Mouse (Mus musculus): ENCODE data around the gene Thoc6. TPM values are rescaled to one million over a fixed set of nuclear protein-coding genes. Genes with fewer than 3 reads are reported as not detected.

Thoc6 gene
- total RNA-seq, 2 experiments from 2014 or later = 12.2 to 12.3 TPM

DNA sequence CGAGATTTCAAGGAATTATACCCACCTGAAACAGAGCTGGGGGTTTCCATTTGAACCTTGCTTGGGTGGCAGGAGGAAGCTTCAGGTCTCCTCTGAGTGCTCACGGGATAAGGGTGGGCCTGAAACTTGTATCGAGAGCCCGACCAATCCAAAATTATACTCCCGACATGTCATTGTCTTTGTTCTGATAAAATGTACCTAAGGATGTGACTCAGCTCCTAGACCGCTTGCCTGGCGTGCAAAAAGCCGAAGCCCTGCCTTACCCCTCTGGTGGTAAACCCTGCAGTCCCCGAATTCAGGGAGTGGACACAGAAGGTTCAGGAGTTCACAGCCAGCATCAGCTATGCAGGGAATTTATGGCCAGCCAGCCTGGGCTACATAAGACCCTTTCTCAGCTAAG is 6.7 kb upstream of the Thoc6 start:
- intact Hi-C loops (cut with DNase I) = no loop called here
- no peak for DNase-seq (ENCODE audit: low spot score)

DNA sequence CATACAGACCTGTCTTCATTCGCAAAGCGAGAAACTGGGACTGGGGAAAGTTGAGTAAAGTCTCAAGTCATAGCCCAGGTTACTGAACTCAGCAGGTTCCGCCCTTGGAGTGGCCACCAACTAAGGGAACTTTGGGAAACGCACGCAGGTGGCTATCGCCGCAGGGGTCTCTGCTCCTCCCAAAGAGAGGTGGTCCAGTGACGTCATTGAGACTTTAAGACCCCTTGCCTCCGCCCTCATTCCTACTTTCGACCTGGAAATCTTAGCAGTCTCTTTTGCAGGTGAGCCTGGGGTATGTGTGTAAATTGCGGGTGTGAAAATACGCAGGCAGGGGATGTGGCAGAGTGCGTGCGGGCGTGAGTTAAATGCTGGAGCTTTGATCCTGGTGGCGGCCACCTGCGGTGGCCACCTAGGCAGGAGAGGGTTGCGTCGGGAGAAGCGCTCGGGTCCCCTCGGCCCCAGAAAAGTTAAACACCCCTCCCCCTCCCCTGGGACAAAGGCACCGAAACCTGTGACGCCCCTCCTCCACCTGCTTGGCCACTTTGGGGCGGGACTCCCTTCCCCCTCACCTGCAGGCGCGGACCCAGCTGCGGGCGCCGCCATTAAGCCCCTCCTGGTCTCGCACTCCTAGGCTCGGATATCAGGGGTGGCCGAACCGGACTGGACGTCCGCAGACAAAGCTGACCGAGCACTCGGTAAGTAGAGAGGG is 5.6 kb upstream of the Thoc6 start, which contains the start of gene Cldn6:
TSS of gene Cldn6 (plus strand) at position 123 of the 709 bp plus-strand sequence.
- no peak for DNase-seq (ENCODE audit: low spot score)
- intact Hi-C loops (cut with DNase I) = loop anchor here (1.0 kb wide), 1 partner anchor 46 kb away; no protein-coding TSS in a partner anchor

DNA sequence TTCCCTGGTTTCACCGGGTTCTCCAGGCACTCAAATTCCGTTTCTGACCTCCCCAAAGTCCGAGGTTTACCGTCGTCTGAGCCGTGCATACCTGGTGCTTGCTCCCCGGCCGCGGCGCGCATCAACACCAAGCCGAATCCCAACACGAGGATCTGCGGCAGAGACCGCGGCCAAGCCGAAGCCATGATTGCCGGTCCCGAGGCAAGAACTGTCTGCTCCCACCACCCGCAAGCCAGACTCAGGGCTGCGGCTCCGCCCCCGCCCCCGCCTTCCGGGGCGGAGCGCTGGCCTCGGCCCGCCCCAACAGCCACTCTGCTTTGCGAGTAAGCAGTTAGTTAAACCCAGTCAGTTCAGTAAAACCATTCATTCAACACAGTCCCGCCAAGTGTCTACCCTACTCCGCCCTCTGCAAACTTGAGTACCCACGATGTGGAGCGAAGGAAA is 3.6 kb upstream of the Thoc6 start, which contains the start of gene Tnfrsf12a:
TSS of gene Tnfrsf12a (minus strand) at position 233 of the 444 bp plus-strand sequence.
- DNase-seq (ENCODE audit: low spot score) = peak; percentile 82
- intact Hi-C loops (cut with DNase I) = loop anchor here (1.0 kb wide), 1 partner anchor 22 kb away; no protein-coding TSS in a partner anchor

DNA sequence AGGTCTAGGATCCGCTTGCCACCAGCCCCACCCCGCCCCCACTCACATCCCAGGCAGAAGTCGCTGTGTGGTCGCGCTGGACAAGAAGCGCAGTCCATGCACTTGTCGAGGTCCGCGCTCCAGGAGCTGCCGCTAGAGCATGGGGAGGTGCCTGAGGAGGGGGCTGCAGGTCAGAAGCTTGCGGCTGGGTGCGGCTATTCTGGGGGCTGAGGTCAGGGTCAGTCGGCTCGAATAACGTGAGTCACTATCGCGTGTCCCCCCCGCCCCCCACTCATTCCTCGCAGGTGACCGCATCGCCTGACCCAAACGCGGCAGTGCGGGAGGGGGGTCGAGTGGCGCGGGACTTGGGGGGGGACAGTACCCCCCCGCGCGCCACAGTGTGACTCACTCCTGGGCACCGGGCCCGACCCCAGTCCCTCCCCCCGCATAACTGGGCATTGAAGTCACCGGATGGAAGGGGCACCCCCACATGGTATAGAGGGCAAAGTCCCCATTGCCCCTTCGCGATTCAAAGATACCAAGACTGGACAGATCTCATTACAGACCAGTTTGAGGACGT is 2.9 kb upstream of the Thoc6 start:
- DNase-seq (ENCODE audit: low spot score) = peak; percentile 29
- intact Hi-C loops (cut with DNase I) = loop anchor here (1.0 kb wide), 1 partner anchor 23 kb away; no protein-coding TSS in a partner anchor

DNA sequence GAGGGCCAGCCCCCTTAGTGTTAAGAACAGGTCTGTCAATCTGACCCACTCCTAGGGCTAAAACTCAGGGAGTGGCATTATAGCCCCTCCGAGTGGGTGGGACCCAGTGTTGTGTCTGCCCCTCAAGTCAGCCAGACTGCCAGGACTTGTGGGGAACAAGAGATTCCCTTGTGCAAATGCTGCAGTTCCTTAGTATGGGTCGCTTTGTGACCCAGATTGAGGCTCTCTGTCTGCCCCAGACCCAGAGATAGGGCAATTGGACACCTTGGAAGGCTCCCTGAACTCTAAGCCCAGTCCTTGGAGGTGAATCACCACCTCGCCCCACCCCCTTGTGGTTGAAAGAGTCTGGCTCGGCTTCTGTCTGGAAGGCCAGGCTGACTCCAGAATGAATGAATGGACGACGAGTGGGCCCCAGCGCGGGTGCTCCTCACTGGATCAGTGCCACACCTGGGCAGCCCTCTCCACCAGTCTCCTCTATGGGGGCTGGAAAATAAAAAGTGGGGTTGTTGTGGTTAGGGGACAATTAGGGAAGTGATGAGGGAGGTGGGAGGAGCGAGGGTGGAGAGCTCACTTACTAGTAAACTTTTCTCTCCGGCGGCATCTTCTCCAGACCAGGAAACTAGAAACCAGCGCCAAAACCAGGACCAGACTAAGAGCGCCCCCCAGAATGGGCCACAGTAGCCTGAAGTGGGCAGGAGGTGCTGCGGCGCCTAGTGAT is 2.0 kb upstream of the Thoc6 start:
- DNase-seq (ENCODE audit: low spot score) = peak; percentile 45
- intact Hi-C loops (cut with DNase I) = no loop called here

DNA sequence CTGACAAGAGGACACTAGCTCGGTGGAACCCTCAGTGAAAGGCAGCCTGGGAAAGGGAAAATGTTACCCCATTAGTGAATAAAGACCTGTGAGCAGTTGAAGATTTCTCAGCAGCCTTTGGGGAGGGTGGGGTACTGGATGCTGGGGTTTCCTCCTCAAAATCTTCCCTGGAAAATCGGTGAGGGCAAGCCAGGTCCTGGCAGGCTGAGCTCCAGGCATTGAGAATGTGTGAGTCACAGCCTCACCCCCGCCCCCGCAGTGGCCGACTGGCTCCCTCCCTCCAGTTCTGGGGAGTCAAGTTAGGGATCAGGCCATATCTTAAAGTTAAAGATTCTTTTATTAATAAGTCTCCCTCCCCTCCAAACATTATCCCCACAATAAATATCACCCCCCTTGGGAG is 1.4 kb upstream of the Thoc6 start:
- intact Hi-C loops (cut with DNase I) = no loop called here
- DNase-seq (ENCODE audit: low spot score) = peak; percentile 61

DNA sequence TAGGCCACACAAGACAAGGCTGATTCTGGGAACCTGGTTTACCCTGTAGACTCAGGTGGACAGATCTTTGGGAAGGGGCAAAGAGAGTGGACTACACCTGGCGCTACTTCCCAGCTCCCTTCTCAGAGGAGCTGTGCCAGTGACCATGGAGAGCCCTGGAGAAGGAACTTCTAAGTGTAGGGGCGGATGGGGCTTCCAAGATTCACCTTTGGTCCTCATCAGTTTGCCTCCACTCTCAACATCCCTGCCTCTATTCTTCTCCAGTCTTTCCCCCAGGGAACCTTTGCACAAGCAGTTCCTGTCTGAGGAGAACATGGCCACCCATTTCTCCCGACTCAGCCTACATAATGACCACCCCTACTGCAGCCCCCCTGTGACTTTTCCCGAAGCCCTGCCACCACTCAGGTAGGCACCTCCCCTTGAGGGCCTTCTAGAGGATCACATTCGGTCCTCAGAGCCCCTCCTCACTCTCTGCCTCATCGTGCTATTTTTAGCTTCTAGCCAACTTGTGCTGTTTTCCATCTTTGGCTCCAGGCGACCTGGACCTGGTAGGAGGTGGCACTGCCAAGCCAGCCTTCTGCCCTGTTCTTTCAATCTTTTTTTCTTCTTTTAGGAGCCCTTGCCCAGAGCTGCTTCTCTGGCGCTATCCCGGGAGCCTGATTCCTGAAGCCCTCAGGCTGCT is 730 bp upstream of the Thoc6 start:
- intact Hi-C loops (cut with DNase I) = loop anchor here (5.0 kb wide), 1 partner anchor 112 kb away; the partner anchor contains the start of gene Zfp213
- no peak for DNase-seq (ENCODE audit: low spot score)

DNA sequence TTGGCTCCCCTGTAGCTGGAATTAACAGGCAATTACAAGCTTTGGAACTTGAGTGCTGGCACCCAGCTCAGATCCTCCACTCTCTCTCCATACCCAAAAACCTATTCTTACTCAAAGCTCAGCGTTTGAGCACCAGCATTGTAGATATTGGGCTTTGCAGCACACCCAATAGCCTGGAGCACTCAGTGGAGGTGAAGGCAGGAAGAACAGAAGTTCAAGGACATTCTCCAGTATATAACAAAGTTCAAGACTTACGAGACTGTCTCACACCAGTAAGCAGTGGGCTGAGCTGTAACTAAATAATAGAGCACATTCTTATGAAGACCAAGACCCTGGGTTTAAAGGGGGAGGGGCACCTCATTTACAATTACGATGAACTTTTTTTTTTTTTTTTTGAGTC is 921 bp downstream of the Thoc6 start:
- intact Hi-C loops (cut with DNase I) = loop anchor here (5.0 kb wide), 1 partner anchor 110 kb away; the partner anchor contains the start of gene Zfp213
- no peak for DNase-seq (ENCODE audit: low spot score)

DNA sequence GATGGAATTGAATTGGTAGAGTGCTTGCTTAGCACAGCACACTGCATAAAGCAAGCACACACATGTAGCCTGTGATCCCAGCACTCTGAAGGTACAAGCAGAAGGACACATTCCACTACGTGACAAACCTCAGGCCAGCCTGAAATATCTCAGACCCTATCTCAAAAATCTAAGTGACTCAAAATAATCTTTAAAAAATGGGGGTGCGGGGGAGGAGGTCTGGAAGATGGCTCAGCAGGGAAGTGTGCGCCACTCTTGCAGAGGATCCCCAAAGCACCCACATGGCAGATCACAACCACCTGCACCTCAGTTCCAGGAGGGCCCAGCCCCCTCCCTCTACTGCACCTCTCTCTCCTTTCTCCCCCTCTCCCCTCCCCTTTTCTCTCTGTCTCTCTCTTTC is 2.2 kb downstream of the Thoc6 start:
- intact Hi-C loops (cut with DNase I) = loop anchor here (5.0 kb wide), 1 partner anchor 109 kb away; the partner anchor contains the start of gene Zfp213
- DNase-seq (ENCODE audit: low spot score) = no peak

DNA sequence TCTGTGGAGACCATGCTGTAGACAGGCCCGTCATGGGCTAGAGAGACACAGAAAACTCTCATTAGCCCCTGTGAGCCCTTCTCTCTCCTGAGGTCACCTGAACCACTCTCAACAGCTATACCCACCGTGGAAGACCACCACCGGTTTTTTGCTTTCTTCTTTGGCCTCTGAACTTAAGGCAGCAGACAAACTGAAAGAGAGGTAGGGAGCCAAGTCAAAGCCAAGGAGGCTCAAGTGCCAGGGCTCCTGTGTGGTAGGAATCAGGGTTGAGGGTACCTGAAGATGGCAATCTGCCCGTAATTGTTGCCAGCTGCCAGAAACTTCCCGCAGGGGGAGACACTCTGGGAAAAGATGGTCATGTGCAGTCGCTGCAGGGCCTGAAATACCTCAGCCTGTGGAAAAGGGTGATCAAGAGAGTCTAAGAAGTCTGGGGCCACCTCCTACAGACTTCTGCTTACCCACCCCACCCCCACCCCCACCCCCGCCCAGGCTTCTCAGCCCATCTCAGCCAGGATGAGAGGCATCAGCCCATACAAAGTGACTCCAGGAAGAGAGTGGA is 3.1 kb downstream of the Thoc6 start:
- no peak for DNase-seq (ENCODE audit: low spot score)
- intact Hi-C loops (cut with DNase I) = loop anchor here (5.0 kb wide), 1 partner anchor 108 kb away; the partner anchor contains the start of gene Zfp213

DNA sequence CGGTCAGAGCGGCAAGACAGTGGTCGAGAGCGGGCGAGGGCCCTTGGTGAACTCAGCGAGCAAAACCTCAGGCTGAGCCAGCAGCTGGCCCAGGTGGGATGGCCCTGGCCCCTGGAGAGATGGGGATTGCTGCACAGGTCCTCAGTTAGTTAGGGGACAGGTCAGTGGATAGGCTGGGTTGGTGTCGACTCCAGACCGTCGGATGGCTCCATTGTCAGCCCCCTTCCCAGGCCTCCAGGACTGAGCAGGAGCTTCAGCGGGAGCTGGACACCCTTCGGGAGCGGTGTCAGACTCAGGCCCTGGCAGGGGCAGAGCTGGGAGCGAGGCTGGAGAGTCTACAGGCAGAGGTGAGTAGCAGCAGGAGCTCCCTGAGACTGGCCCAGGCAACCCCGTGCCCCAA is 8.2 kb downstream of the Thoc6 start:
- DNase-seq (ENCODE audit: low spot score) = no peak
- intact Hi-C loops (cut with DNase I) = no loop called here

DNA sequence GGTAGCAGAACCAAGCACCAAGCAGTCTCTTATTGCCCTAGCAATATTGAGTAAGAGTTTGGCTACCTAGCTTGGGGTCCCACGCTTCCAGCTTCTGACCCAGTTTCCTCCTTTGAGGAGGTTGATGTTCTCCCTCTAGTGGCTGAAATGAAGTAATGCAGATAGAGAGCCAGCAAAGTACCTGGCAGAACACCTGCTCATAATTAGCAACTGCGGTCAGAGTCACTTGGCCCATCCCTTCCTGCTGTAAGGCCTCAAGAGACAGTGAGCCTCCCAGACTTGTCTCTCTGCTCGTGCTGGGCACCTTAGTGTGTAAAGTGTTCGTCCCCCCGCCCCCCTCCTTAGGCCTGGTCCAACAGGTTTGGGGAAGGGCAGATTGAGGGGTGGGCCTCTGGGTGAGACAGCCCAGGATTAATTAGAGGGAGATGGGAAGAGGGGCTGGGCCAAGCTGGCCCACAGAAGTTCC is 9.1 kb downstream of the Thoc6 start:
- intact Hi-C loops (cut with DNase I) = no loop called here

DNA sequence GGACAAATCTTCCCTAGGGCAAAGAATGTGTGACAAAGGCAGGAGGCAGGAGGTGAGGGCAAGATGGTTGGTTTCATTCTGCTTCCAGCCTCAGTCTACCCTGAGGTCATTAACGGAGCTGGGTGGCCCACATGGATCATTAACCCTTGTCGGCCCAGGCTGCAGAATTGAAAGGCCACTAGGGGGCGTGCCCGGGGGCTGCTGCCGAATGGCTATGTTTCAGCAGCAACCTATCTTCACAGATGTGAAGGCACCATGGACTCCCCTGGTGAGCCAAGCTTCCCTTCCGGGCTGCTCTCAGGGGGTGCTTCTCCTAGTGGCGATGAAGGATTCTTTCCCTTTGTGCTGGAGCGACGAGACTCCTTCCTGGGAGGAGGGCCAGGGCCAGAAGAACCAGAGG is 12.2 kb downstream of the Thoc6 start:
- intact Hi-C loops (cut with DNase I) = loop anchor here (1.0 kb wide), 1 partner anchor 44 kb away; no protein-coding TSS in a partner anchor
- no peak for DNase-seq (ENCODE audit: low spot score)

More for the DNA sequence above, 9.1 kb downstream of the Thoc6 start:
- no peak for DNase-seq (ENCODE audit: low spot score)

DNA sequence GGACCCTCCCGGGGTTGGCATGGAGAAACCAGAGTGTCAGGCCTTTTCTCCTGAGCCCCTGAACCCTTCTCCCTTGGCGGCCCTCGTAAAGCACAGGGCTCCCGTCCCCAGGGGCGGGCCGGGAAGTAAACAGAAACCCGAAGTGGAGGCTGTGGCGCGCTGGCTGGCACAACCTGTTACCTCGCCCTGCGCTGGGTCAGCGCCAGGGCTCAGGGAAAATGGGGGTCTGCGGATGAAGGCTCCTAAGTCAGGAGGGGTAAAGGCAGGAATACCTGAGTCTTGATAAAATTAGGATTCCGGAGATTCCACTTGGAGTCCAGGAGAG is 12.8 kb downstream of the Thoc6 start:
- intact Hi-C loops (cut with DNase I) = loop anchor here (1.0 kb wide), 1 partner anchor 44 kb away; no protein-coding TSS in a partner anchor
- no peak for DNase-seq (ENCODE audit: low spot score)

DNA sequence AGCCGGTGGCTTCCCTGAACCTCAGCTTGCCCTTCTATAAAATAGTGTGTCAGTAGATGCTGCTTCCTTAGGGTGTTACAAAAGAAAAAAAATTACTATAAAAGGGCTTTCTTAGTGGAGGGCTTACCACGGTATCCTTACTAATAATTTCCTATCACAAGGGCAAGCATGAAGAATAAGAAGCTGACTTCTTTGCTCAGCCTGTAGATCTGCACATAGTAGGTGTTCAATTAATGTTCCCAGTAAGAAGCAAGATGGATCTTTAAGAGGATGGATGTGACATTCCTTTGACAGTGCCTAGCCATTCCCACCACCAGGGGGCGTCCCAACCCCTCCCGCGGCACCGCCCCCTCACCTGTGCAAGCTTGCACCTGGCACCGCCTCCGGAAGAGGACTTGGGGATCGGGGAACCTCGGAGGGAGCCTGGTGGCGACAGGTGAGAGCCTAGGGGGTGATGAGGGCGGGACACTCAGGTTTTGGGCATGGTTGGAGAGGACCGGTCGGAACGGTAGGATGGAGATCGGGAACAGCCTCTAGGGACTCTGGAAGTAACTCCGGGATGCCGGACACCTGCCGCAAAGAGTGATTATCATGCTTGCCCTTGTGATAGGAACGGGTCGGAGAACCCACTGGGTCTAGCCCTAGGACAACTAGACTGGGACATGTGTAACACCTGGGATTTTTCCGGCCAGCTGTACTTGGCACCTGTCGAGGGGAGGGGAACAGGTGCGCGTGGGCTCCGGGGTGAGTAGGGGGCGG is 13.4 kb downstream of the Thoc6 start, which contains the start of gene Bicdl2:
TSS of gene Bicdl2 (plus strand) at position 390 of the 759 bp plus-strand sequence.
- no peak for DNase-seq (ENCODE audit: low spot score)
- intact Hi-C loops (cut with DNase I) = no loop called here

DNA sequence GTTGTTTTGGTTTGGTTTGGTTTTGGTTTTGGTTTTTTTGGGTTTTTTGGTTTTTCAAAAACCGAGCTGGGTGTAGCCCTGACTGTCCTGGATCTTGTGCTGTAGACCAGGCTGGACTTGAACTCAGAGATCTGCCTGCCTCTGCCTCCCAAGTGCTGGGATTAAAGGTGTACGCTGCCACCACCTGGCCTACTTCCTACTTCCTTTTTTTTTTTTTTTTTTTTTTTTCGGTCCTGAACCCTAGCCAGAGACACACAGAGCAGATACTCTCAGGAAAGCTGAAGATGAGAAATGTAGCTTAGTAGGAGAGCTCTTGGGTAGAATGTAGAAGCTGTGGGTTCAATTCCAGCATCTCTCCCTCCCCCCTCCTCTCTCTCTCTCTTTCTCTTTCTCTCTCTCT is 15.2 kb downstream of the Thoc6 start:
- no peak for DNase-seq (ENCODE audit: low spot score)
- intact Hi-C loops (cut with DNase I) = no loop called here

DNA sequence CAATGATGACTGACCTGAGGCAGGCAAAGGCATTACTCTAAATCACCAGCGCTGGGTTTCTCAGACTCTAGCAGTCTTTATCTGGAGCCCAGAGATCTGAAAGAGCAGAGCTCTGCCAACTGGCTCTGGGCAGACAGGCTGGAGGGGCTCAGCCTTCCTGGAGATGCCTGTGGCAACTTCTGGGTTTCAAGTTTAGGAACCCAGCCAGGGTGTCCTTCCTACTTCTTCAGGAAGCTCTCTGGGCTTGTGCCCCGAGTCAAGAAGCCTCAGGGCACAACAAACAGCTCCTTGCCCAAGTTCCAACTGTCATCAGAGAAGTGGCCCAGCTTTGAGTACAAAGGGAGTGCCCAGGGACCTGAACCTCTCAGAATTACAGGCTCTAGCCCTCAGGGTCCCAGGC is 19.3 kb downstream of the Thoc6 start:
- DNase-seq (ENCODE audit: low spot score) = no peak
- intact Hi-C loops (cut with DNase I) = no loop called here

DNA sequence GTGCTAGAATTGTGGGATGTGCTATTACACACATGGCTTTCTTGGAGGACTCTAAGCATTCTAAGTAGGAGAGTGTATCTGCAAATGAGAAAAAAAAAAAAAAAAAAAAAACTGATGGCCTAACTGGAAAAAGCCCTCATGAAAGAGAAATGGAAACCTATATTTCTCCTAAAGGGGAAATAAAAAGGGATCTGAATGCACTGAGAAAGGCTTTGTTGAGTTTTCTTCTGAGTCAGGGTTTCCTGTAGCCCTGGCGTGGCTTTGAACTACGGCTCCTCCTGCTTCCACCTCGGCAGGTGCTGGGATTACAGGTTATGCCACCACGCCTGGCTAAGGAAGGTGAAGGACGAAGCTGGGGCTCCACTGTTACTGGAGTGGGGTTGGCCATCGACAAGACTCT is 19.7 kb downstream of the Thoc6 start:
- no peak for DNase-seq (ENCODE audit: low spot score)
- intact Hi-C loops (cut with DNase I) = no loop called here

DNA sequence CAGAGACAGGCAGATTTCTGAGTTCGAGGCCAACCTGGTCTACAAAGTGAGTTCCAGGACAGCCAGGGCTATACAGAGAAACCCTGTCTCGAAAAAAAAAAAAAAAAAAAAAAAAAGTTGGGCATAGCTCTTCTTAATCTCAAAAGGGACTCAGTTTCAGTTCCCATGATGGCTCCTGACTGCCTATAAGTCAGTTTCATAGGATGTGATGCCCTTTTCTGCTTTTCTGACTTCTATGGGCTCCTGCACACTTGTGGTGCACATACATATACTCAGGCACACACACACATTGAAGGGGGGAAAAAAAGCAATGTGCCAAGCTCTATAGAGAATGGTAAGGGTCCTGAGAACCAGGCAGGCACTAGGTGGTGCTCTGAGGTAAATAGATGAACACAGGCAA is 20.4 kb downstream of the Thoc6 start:
- DNase-seq (ENCODE audit: low spot score) = no peak
- intact Hi-C loops (cut with DNase I) = no loop called here

Measured in heart, postnatal 25 days (tissue).